Mouse (Mus musculus): ENCODE data around the gene Itgb5. TPM values are rescaled to one million over a fixed set of nuclear protein-coding genes. Genes with fewer than 3 reads are reported as not detected.

The Itgb5 gene
- polyA plus RNA-seq, 1 experiment from 2014 or later = 41.4 TPM

GRCm38 (mm10) chr16:33879031-33879430, 49.6 kb downstream of the Itgb5 start:
- ATAC-seq (replicated peaks; ENCODE audit: low FRiP score, low TSS enrichment, low read depth) (no peak), DNase-seq (ENCODE audit: low spot score) (no peak)
- Histone ChIP-seq H3K4me3 (ENCODE audit: low read depth, low read length) (no peak overlapping the region), H3K9ac (ENCODE audit: low read length) (no peak overlapping the region), H3K27ac (ENCODE audit: low read depth) (peak overlapping the region; percentile 55), H3K27me3 (replicated peaks; ENCODE audit: control insufficient read depth, insufficient read depth, low read length) (no peaks in the 10 kb centered on the region), H3K36me3 (ENCODE audit: control insufficient read depth, insufficient read depth, low read length) (0 out of 2 replicates have a peak, but pooled peaks cover 7% of the 10 kb centered on the region), H3K4me1 (replicated peaks; ENCODE audit: control insufficient read depth, insufficient read depth, low read length) (peaks cover 43% of the 10 kb centered on the region), H3K4me2 (ENCODE audit: low read length) (no peak overlapping the region), H3K9me3 (ENCODE audit: control insufficient read depth, low read length) (no peaks in the 10 kb centered on the region)
- WGBS = 37% methylated on average over 6 of the region's 6 CpGs

GRCm38 (mm10) chr16:33879556-33879955, 50.1 kb downstream of the Itgb5 start:
- DNase-seq (ENCODE audit: low spot score) = no peak
- ATAC-seq (replicated peaks; ENCODE audit: low FRiP score, low TSS enrichment, low read depth) = 0 out of 2 replicates have a peak, but pooled peaks have one; percentile 45
- Histone ChIP-seq H3K27me3 (replicated peaks; ENCODE audit: control insufficient read depth, insufficient read depth, low read length) (no peaks in the 10 kb centered on the region), H3K9me3 (ENCODE audit: control insufficient read depth, low read length) (no peaks in the 10 kb centered on the region), H3K4me2 (ENCODE audit: low read length) (no peak overlapping the region), H3K27ac (ENCODE audit: low read depth) (peak overlapping the region; percentile 55), H3K9ac (ENCODE audit: low read length) (no peak overlapping the region), H3K36me3 (ENCODE audit: control insufficient read depth, insufficient read depth, low read length) (0 out of 2 replicates have a peak, but pooled peaks cover 7% of the 10 kb centered on the region), H3K4me1 (replicated peaks; ENCODE audit: control insufficient read depth, insufficient read depth, low read length) (peaks cover 49% of the 10 kb centered on the region), H3K4me3 (ENCODE audit: low read depth, low read length) (no peak overlapping the region)
- WGBS = 18% methylated on average over 4 of the region's 4 CpGs

DNA sequence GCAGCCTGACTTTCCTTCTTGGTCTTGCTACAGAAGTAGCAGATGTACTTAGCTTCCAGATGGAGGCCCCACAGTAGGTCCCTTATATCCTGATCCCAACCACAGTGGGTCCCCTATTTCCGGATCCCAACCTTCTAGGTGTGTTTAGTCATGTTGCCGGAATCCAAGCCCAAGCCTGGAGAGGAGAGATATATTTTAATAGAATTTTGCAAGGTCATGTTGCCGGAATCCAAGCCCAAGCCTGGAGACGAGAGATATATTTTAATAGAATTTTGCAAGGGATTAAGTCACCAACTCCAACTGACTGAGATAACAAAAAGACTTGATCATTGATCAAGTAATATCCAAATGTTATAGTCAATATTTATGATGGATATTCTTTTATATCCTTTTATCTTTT, 51.3 kb downstream of the Itgb5 start:
- Histone ChIP-seq H3K36me3 (ENCODE audit: control insufficient read depth, insufficient read depth, low read length) (no peaks in the 10 kb centered on the region), H3K9me3 (ENCODE audit: control insufficient read depth, low read length) (no peaks in the 10 kb centered on the region), H3K27me3 (replicated peaks; ENCODE audit: control insufficient read depth, insufficient read depth, low read length) (no peaks in the 10 kb centered on the region), H3K9ac (ENCODE audit: low read length) (no peak overlapping the region), H3K27ac (ENCODE audit: low read depth) (no peak overlapping the region), H3K4me3 (ENCODE audit: low read depth, low read length) (no peak overlapping the region), H3K4me1 (replicated peaks; ENCODE audit: control insufficient read depth, insufficient read depth, low read length) (peaks cover 58% of the 10 kb centered on the region), H3K4me2 (ENCODE audit: low read length) (no peak overlapping the region)
- no peak for DNase-seq (ENCODE audit: low spot score)
- ATAC-seq (replicated peaks; ENCODE audit: low FRiP score, low TSS enrichment, low read depth) = no peak
- 90% methylated on average over 4 of the region's 4 CpGs for WGBS

DNA sequence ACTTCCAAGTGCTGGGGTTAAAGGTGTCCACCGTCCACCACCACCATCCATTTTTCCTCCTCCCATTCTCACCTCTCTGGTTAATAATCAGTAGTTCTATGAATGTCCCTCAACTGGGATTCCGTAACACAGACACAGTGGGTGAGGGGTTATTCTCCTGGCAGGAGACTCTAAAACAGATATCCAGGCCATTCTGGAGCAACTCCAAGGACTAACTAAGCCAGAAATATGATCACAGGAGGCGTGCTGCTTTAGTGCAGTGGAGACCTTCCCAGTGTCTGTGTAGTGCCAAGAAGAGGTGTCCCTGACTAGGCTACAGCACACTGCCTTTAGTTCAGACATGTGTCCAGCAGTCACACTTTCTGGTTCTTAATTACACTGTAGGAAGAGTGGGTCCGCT, 53.1 kb downstream of the Itgb5 start:
- DNase-seq (ENCODE audit: low spot score) (no peak), ATAC-seq (replicated peaks; ENCODE audit: low FRiP score, low TSS enrichment, low read depth) (0 out of 2 replicates have a peak, but pooled peaks have one; percentile 14)
- H3K4me2 ChIP-seq (ENCODE audit: low read length) = no peak overlapping the region
- no peak overlapping the region for H3K9ac ChIP-seq (ENCODE audit: low read length)
- H3K9me3 ChIP-seq (ENCODE audit: control insufficient read depth, low read length) = no peaks in the 10 kb centered on the region
- no peaks in the 10 kb centered on the region for H3K27me3 ChIP-seq (replicated peaks; ENCODE audit: control insufficient read depth, insufficient read depth, low read length)
- peak overlapping the region; percentile 77 for H3K27ac ChIP-seq (ENCODE audit: low read depth)
- H3K36me3 ChIP-seq (ENCODE audit: control insufficient read depth, insufficient read depth, low read length) = no peaks in the 10 kb centered on the region
- peaks cover 69% of the 10 kb centered on the region for H3K4me1 ChIP-seq (replicated peaks; ENCODE audit: control insufficient read depth, insufficient read depth, low read length)
- H3K4me3 ChIP-seq (ENCODE audit: low read depth, low read length) = no peak overlapping the region
- WGBS = 43% methylated on average over 4 of the region's 4 CpGs

- H3K4me2 ChIP-seq (ENCODE audit: low read length) = no peak overlapping the region
- H3K27me3 ChIP-seq (replicated peaks; ENCODE audit: control insufficient read depth, insufficient read depth, low read length) = no peaks in the 10 kb centered on the region
- WGBS = 42% methylated on average over 16 of the region's 16 CpGs
- ATAC-seq (replicated peaks; ENCODE audit: low FRiP score, low TSS enrichment, low read depth) (no peak), DNase-seq (ENCODE audit: low spot score) (no peak)
- H3K27ac ChIP-seq (ENCODE audit: low read depth) = peak overlapping the region; percentile 77
- H3K9me3 ChIP-seq (ENCODE audit: control insufficient read depth, low read length) = no peaks in the 10 kb centered on the region
- H3K4me1 ChIP-seq (replicated peaks; ENCODE audit: control insufficient read depth, insufficient read depth, low read length) = peaks cover 61% of the 10 kb centered on the region
- no peak overlapping the region for H3K4me3 ChIP-seq (ENCODE audit: low read depth, low read length)
- H3K9ac ChIP-seq (ENCODE audit: low read length) = no peak overlapping the region
- H3K36me3 ChIP-seq (ENCODE audit: control insufficient read depth, insufficient read depth, low read length) = no peaks in the 10 kb centered on the region
Measured at GRCm38 (mm10) chr16:33883046-33883975, 53.8 kb downstream of the Itgb5 start.

DNA sequence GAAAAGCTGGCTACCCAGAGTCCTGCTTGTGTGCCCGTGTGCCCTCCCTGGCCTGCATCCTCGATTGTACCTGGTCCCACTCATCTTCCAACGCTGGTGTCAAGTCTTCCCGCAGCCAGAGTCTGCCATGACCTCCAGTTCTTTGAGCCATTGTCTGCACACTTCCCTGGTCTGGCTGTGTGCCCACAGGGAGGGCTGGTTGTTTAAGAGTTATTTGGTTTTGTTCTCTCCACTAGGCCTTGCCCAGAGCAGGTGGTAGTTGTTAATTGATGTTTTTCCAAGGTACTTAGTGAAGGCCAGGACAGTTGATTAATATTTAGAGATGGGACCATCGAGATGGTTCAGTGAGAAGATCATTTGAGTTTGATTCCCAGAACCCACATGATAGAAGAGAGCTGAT, 54.7 kb downstream of the Itgb5 start:
- WGBS = 68% methylated on average over 5 of the region's 5 CpGs
- Histone ChIP-seq H3K36me3 (ENCODE audit: control insufficient read depth, insufficient read depth, low read length) (no peaks in the 10 kb centered on the region), H3K9ac (ENCODE audit: low read length) (no peak overlapping the region), H3K9me3 (ENCODE audit: control insufficient read depth, low read length) (no peaks in the 10 kb centered on the region), H3K4me2 (ENCODE audit: low read length) (no peak overlapping the region), H3K27ac (ENCODE audit: low read depth) (peak overlapping the region; percentile 77; the same call in 1 of the 2 replicates), H3K4me1 (replicated peaks; ENCODE audit: control insufficient read depth, insufficient read depth, low read length) (peaks cover 53% of the 10 kb centered on the region), H3K4me3 (ENCODE audit: low read depth, low read length) (no peak overlapping the region), H3K27me3 (replicated peaks; ENCODE audit: control insufficient read depth, insufficient read depth, low read length) (no peaks in the 10 kb centered on the region)
- no peak for DNase-seq (ENCODE audit: low spot score)
- no peak for ATAC-seq (replicated peaks; ENCODE audit: low FRiP score, low TSS enrichment, low read depth)

DNA sequence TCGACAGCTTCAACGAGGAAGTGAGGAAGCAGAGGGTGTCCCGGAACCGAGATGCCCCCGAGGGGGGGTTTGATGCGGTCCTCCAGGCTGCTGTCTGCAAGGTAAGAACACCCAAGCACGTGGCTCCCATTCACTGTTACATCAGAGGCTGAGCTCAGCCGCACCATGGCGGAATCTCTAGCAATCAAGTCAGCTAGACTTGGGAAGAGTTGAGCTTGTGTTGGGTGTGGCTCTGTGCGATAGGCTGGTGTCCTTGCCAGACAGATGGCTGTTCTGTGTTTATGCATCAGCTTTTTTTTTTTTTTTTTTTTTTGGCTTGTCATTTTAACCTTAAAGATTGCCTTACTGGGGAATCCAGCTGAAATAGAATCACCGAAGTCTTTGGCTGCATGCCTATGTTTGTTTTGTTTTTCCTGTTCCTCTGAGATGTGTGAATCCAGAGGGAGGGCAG, 55.6 kb downstream of the Itgb5 start:
- Histone ChIP-seq H3K4me3 (ENCODE audit: low read depth, low read length) (no peak overlapping the region), H3K4me1 (replicated peaks; ENCODE audit: control insufficient read depth, insufficient read depth, low read length) (peaks cover 47% of the 10 kb centered on the region), H3K9ac (ENCODE audit: low read length) (no peak overlapping the region), H3K27me3 (replicated peaks; ENCODE audit: control insufficient read depth, insufficient read depth, low read length) (no peaks in the 10 kb centered on the region), H3K27ac (ENCODE audit: low read depth) (no peak overlapping the region), H3K9me3 (ENCODE audit: control insufficient read depth, low read length) (no peaks in the 10 kb centered on the region), H3K4me2 (ENCODE audit: low read length) (no peak overlapping the region), H3K36me3 (ENCODE audit: control insufficient read depth, insufficient read depth, low read length) (no peaks in the 10 kb centered on the region)
- no peak for DNase-seq (ENCODE audit: low spot score)
- WGBS = 57% methylated on average over 11 of the region's 11 CpGs
- ATAC-seq (replicated peaks; ENCODE audit: low FRiP score, low TSS enrichment, low read depth) = no peak

DNA sequence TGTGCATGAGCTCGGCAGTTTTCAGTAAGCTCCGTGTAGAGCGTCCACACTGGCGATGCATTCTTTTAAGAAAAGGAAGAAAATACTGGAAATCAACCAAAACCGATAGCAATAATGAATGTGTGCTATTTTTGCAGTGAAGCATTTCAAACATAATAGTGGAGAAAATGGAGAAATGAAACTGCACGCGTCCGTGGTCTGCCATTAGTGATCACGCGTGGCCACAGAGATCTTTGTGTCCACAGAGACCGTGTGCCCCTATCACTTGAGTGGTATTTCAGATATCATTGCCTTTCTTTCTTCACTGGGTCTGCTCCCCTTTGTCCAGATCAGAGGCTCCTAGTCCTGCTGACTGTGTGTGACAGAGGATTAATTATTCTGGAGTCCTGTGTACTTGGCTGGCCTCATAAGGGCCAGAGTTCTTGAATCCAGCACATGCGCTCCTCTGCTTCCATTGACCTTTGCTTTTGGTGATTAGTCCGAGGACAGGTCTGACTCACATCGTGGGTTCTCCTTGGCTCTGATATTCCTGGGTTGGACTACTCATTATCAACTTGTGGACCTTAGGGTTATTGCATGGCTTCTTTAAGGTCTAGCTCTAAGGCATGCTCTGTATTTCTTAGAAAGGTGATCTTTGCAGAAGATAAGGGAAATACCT, 56.3 kb downstream of the Itgb5 start:
- Histone ChIP-seq H3K27ac (ENCODE audit: low read depth) (peak overlapping the region; percentile 5; the same call in 1 of the 2 replicates), H3K4me2 (ENCODE audit: low read length) (no peak overlapping the region), H3K4me1 (replicated peaks; ENCODE audit: control insufficient read depth, insufficient read depth, low read length) (peaks cover 52% of the 10 kb centered on the region), H3K4me3 (ENCODE audit: low read depth, low read length) (no peak overlapping the region), H3K27me3 (replicated peaks; ENCODE audit: control insufficient read depth, insufficient read depth, low read length) (no peaks in the 10 kb centered on the region), H3K36me3 (ENCODE audit: control insufficient read depth, insufficient read depth, low read length) (no peaks in the 10 kb centered on the region), H3K9me3 (ENCODE audit: control insufficient read depth, low read length) (no peaks in the 10 kb centered on the region), H3K9ac (ENCODE audit: low read length) (no peak overlapping the region)
- no peak for ATAC-seq (replicated peaks; ENCODE audit: low FRiP score, low TSS enrichment, low read depth)
- DNase-seq (ENCODE audit: low spot score) = no peak
- WGBS = 84% methylated on average over 14 of the region's 14 CpGs

All from intestine, embryonic 14.5 days (tissue).